Mouse (Mus musculus): ENCODE data around the gene Slco1a5.
"Not testable (repeated sequence)": the region's sequence is repeated elsewhere in the genome, so short reads cannot be mapped to it uniquely, and the experiment has no call there.

Gene Slco1a5

DNA sequence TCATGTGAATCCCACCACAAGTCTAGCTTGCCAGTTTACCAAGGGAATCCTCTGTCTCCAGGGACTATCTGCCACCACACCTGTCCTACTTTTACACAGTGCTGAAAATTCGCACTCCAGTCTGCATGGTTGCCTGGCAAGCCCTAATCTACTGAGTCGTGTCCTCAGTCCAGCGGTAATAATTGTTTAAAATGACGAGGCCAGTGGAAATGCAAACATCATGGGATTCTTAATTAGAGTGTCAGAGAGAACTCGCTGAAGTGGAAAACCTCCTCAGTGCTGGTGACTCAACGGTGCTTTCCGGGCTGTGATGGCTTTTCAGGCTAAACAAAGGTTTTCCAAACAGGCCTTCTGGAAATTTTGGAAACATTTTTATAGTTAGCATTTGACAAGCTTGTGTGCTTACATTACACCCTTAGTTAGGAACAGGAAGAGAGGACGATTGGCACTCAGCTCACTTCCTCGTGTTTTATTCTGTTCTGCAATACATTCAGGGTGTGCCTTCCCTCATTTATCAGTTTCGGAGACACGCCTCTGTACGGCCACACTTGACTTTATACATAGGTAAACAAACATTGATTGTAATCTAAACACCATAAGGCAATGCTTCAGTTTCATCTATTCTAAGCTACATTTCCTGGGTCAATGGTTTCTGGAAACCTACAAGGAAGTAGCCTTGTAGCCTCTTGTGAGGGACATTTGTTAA is 33.2 kb downstream of the Slco1a5 start:
- DNase-seq (ENCODE audit: low read depth, low spot score), result no peak

GRCm38 (mm10) chr6:142275721-142276442 is 46.9 kb downstream of the Slco1a5 start:
- peak; percentile 2 for DNase-seq (ENCODE audit: low read depth, low spot score)

DNA sequence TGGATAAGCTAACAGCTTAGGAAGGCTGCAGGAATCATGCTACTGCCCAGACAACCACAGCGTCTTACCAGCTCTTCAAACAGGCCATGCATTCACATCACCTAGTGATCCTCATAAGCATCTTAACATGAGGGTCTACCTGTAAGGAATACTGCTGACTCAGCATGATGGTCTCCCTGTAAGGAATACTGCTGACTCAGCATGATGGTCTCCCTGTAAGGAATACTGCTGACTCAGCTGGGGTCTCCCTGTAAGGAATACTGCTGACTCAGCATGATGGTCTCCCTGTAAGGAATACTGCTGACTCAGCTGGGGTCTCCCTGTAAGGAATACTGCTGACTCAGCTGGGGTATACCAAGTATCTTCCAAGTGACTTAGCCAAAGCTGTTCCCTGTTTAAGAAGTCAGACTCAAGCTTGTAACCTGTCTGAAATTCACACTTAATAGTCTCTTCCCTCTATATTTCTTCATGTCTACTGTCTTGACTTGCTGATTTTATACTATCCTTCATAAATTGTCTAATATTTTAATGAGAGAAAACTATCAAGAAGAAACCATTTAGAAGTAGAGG is 72.0 kb downstream of the Slco1a5 start:
- not testable (repeated sequence) for DNase-seq (ENCODE audit: low read depth, low spot score)

DNA sequence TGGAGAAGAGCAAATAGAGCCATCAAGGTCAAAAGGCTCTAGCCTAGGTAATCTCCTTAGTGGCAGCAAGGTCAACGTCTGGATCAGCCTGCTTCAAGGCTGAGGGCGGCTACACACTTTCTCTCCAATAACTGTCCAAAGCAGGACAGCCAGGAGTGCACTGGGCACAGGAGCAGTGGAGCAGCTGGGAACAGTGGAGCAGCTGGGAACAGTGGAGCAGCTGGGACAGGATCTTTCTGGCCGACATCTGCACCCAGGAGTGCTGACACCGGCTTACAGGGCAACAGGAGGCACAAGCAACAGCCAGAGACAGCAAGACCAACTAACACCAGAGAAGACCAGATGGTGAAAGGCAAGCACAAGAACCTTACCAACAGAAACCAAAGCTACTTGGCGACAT is 77.7 kb downstream of the Slco1a5 start:
- DNase-seq (ENCODE audit: low read depth, low spot score), result no peak

GRCm38 (mm10) chr6:142239468-142239867 is 83.3 kb downstream of the Slco1a5 start:
- no peak for DNase-seq (ENCODE audit: low read depth, low spot score)

GRCm38 (mm10) chr6:142220138-142220537 is 102.6 kb downstream of the Slco1a5 start:
- DNase-seq (ENCODE audit: low read depth, low spot score), result no peak

GRCm38 (mm10) chr6:142211821-142212220 is 111.0 kb downstream of the Slco1a5 start:
- no peak for DNase-seq (ENCODE audit: low read depth, low spot score)

GRCm38 (mm10) chr6:142209749-142210148 is 113.0 kb downstream of the Slco1a5 start:
- no peak for DNase-seq (ENCODE audit: low read depth, low spot score)

GRCm38 (mm10) chr6:142208421-142208820 is 114.4 kb downstream of the Slco1a5 start, which contains the start of gene Slco1a6:
Gene Slco1a6 (minus strand): TSS chr6:142208521.
- no peak for DNase-seq (ENCODE audit: low read depth, low spot score)

- DNase-seq (ENCODE audit: low read depth, low spot score), result no peak
Observed at GRCm38 (mm10) chr6:142200524-142200923, 122.3 kb downstream of the Slco1a5 start.

DNA sequence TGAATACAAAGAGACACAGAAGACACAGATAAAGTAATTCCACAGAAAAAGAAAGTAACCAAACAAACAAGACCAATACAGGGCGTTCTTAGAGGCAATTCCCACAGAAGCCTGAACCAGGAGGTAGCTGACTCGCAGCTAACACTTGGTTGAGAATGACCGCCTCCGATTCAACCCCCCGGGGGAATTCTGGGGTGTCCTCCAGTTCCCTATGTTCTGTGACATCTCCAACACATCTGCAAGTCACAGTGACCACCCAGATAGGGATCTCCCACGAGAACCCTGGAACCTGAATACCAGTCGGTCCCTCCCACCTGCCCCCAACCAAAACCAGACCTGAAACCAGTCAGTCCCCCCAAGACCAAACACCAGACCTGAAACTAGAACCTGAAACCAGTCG is 128.5 kb downstream of the Slco1a5 start:
- DNase-seq (ENCODE audit: low read depth, low spot score), result no peak

- no peak for DNase-seq (ENCODE audit: low read depth, low spot score)
Observed at GRCm38 (mm10) chr6:142191962-142192361, 130.8 kb downstream of the Slco1a5 start.

GRCm38 (mm10) chr6:142187426-142187825 is 135.4 kb downstream of the Slco1a5 start:
- no peak for DNase-seq (ENCODE audit: low read depth, low spot score)

DNA sequence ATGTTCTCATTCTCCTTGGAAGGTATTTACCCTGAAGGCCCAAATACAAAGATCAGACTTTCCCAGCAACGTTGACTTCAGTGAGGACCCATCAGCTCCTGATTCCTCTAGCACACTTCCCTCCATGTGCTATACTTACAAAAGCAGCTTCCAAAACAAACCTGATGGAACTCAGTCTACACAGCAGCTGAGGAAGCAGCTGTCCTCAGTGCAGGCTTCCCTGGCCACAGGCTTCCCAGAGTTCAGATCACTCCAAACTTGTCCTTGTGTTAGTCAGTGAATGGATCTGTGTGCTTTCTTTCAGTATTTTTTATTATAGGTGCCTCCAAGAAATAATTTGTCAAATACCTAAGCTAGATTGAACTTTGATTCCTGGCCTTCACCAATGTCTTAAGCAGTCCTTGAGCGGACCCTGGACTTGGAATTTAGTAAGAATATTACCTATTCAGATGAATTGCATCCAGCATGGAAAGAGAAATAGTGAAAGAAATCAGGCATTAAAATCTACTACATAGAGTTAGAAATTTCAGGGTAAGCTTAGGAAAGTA is 136.8 kb downstream of the Slco1a5 start:
- no peak for DNase-seq (ENCODE audit: low read depth, low spot score)

All from embryo, embryonic 11.5 days (tissue).